Mouse (Mus musculus) heart, postnatal 4 days (tissue): ENCODE measurements at regions not wholly inside any gene's neighbourhood (a gene's known extent, or its start where the extent isn't known, plus 50 kb on each side); places are given as distances from the start of the nearest gene placed in this dataset.
"Not testable (repeated sequence)": the region's sequence is repeated elsewhere in the genome, so short reads cannot be mapped to it uniquely, and the experiment has no call there.

Source experiments
- DNase-seq: peaks from one replicate; pipeline ENCODE4 v3.0.0; 2021

DNA sequence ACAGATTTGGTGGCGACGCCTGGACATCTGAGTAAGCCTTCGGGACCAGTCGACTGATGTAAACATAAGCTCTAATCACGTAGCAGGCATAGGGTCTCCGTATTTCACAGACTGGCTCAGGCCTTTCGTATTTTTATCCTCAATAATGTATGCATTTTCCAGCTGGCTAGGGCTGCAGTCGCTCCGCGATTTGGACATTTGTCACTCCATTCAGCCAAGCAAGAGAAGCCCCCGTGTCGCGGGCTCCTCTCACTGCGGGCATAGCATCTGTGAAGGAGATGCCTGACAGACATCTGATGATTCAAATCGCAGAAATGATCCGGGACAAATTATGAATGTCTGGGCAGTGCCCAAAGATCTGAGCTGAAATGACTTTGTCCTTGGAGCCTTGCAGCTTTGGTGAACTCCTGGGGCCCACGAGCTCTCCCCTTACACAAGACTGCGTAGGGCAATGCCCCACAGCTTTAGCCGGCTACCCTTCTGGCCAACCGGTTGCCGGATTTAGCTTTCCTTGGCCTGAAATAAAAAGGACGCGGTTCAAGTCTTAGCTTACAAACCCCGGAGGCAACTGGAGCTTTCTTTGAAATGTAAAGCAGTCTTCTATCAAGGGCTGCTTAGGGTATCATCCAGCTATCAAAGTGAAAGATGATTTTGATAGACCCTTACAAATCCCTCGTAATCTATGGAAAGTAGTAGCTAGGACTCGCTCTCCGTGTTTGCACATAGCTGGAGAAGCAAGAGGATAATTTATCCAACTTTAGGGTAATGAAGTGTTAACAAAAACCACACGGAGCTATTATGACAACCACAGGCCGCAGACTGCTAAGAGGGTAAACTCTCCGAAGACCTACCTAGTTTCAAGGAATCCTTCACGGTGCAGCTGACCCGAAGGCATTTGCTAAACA, 270.6 kb downstream of the Etnk1 start:
- no peak for DNase-seq

DNA sequence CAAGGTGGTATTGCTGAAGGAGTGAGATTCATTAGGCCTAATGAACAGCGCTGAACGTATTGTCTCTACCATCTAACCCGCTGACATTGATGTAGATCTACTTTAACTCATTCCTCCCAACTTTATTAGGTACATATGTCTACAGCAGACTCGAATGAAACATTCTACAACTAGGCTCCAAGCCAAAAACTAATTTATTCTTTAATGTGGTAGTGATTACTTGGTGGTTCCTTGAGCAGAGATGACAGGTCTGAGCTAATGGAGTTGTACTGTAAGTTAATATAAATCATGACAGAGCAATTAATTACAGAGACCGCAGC, 271.2 kb downstream of the Etnk1 start:
- no peak for DNase-seq

DNA sequence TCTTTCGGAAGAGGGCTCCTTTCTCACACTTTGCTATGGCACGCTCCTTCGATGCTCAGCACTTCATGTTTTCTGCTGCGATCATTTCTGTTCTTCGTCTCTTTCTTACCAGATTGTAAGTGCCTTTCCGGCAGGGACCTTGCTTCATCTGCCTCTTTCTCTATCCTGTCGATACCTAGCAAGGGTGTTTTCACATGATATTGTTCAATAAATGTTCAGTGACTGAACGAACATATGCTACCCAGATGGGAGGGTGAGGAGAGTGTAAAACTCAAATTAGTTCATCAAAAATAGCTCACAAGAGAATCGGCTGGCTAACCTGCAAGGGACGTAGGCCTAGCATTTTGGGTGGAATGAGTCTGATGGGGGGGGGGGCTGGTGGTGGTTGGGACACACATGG, 272.5 kb downstream of the Etnk1 start:
- DNase-seq, result no peak

DNA sequence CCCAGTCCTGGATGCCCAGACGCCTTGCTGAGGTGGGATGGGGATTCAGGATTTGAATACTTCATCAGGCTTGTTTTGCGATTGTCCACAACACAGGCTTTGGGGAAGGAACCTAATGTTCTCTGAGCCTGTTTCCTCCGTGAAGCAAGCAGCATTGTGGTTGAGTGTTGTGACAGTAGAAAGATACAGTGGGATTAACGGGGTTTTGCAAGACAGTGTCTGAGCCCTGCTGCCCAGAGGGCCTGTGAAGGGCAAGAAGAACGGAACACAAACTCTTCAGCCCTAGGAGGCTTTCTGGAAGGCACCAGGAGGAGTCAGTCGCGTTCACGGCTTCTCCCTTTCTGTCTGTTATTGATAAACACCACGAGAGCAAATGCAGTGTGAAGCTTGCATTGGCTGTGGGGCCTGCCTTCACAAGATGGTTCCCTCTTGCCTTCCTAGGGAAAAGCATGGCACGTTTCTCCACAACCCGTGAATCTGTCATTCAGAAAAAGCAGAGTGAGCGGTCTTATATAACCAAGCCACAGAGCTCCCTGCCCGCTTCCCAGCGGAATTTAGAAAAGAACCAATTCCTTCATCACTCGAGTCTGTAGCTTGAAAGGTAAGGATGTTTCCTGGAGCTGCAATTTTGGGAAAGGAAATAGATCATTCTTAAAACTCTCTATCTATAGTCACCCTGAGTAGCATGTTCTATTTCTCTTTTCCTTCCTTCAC, 273.4 kb downstream of the Etnk1 start:
- DNase-seq, result no peak

DNA sequence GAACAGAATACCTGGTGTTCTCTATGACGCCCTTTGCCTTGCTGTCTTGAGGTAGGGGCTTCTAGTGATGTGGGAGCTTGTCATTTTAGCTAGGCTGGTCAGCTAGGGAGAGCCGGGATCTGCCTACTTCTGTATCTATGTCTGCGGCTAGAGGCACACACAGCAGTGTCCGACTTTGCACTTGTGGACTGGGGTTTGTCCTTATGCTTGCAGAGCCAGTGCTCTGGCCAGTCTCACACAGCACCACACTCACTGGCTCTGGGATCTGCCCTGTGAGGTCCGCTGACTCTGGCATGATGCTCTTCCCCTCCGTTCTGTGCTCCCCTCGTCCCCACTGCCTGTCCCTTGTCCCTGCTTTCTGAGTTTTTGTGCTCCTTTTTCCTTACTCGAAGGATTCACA, 275.3 kb downstream of the Etnk1 start:
- DNase-seq, result no peak

DNA sequence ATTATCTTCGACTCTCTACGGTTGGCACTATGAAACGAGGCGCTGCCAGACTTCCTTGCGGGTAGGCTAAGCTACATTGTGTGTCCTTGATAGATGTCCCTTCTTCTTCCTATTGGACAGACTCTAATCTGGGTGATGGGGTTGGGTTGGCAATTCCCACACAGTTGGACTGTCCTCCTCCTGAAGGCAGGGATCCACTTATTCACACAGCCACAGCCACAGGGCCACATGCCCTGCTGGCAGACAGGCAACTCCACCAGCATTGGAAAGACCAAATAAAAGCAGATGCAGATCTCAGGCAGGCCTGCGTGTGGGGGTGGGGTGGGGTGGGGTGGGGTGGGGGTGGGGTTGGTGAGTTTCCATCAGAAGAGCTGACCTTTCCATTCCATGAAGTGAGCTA, 276.4 kb downstream of the Etnk1 start:
- DNase-seq, result no peak

DNA sequence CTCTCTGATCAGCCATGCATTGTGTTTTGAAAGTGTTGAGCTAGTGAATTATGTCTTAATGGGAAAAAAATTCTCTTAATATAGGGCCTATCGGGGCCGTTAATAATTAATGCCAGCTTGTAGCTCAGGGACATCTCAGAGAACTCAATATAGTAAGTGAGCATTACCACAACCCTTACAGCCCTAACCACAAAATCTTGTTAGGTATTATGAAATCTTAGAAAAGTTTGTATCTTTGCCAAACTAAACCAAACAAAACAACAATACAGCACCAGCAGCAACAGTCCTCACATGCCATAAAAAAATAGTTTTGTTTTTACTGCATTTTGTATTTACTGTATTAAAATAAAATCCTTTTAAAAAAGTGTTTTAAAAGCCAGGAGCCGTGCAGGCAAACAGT, 277.8 kb downstream of the Etnk1 start:
- DNase-seq, result no peak

DNA sequence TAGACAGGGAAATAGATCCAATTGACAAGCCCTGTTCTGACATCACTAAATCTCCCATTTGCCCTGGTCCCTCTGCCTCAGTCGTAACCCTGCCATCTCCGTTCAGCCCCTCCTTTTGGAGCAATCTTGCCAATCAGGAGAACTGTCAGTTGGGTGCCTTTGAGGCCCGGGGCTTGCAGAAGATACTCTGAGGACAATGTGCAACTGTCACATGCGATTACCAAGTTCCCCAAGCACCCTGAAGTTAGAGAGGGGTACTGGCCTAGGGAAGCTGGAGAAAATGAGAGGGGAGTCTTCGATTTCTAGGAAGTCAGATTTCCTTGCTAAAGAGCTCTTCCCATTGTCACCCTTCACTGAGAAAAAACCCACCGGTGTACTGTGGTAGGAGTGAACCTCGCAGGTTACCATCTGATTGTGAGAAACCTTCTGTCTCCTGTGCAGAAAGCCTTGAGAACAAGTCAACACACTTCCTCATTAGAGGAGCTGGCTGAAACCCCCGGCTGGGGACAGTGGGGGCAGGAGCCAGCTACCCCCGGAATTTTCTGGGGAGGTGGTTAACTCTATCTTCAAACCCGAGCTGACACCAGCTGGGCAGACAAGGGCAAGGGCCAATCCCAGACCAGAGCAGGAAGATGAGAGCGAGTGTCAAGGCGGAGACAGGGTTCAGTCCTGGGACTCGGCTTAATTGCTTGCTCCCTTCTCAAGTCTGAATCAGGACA, 279.0 kb downstream of the Etnk1 start:
- no peak for DNase-seq

DNA sequence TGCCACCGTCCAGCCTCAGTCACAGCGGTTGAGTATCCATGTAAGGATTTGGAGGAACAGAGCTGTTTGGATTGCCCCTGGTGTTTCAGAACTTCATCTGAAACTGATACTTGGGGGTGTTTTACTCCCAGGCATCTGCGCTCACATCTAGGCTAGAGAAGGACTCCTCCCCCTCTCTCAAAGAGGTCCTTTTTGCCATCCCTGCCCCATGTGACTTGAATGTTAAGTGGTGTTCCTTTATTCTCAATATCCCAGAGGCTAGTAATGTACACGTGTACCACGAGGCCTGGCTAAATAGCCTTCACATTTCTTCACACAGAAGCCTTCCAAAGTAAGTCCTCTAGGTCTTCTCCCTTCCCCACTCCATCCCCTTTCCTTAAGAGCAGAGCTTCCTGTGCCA, 280.0 kb downstream of the Etnk1 start:
- DNase-seq, result no peak

DNA sequence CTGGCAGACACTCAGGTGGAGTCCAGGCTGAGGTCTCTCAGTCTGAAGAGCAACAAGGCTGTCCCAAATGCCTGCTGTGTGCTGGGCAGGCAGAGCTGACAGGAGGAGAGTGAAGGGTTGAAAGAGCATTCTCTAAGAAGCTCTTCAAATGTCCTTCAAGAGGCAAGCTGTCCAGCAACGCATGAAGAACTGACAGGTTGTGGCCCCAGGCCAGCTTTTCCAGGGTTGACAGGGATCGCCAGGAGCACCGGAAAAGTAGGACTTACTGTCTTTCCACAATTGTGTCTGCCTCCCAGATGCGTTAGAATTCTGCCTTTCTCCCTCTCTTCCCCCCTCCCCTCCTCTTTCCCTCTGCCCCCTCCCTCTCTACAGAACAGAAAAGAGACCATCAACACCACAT, 282.1 kb downstream of the Etnk1 start:
- DNase-seq, result no peak

DNA sequence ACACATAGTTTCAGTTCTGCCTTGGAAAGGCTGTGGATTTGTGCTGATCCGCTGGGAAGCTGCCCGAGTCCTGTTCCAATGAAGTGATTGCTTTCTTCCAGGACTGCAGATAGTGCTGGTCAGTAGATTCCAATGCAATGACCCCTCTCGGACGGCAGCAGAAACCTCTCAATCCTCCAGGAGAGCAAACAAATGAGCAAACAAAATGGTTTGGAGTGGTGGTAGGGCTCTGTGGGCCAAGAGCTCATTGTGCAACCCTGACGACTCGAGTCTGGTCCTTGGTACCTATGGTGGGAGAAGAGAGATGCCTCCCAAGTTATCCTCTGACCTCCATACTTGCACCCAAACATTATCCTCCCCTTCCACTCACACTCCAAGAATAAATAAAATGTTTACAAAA, 284.8 kb downstream of the Etnk1 start:
- no peak for DNase-seq

DNA sequence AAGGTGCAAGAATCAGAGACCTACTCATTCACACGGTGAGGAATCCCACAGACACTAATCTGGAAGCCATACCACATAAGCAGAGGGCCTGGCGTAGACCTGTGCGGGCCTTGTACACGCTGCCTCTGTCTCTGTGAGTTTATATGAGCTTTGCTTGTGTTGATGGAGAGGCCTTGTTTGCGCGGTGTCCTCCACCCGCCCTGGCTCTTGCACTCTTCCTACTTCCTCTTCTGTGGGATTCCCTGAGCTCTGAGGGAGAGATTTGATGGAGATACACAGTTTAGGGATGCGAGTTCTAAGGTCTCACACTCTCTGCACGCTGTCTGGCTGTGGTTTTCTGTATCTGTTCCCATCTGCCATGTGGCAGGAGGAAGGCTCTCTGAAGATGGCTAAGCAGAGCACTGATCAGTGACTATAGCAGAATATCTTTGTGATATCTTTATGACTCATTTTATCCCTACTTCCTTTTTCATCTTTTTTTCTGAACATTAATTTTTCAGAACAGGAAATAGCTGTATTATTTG, 287.7 kb downstream of the Etnk1 start:
- DNase-seq, result no peak

DNA sequence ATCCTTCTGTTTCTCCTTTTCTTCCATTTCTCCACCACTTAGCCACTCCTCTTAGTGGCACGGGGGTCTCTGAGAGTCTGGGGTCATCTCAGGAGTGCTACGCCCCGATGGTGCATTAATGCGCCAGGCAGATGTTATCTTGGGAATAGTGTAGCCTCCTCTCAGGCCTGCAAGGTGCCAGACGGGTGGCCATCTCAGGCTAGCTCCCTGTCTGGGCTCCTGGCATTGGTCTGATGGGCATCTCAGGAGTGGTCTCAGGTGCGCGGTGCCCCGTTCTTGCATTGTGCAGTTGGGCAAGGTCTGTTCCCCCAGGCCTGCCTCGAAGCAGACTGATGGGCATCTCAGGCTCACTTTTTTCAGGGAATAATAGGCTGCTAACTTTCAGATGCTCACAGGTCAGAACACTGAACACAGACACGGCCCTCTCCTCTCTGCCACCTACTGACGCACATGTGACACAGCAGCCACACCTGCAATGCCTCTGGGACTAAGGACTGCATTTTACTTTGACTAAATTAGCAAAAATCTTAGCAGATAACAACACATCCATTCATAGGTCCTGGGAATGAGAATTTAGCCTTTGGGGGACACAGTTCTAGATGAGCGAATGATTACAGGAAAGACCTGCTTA, 298.0 kb downstream of the Etnk1 start:
- DNase-seq, result no peak

DNA sequence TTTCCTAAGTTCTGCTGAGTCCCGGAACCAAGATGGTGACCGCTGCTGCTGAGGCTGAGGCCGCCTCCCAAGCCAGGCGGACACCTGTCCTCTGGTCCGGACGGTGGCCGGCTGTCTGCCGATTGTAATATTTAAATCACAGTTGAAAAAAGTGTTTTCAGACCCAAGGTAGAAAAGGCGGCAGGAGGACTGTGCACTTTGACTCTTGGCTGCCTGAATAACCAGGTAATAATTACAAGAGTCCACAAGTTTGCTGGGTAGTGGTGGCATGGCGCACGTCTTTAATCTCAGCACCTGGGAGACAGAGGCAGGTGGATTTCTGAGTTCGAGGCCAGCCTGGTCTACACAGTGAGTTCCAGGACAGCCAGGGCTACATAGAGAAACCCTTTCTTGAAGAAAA, 305.7 kb downstream of the Etnk1 start:
- DNase-seq, result not testable (repeated sequence)

DNA sequence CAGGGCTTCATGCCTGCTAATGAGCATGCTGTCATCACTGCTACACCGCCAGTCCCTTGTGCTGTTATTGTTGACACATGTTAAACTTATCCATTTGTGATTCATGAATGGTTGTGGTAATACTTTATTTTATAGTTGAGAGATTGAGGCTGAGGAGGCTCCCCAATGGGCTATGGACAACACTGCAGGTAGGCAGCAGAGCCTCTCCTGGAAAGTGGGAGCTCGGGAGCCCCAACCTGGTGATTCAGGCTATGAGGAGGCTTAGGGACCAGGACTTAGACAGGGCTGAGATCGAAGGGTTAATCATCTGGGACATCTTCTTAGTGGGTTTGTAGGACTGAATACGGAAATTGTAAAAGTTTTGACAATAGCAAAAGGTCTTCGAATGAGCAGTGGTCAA, 307.4 kb downstream of the Etnk1 start:
- no peak for DNase-seq

DNA sequence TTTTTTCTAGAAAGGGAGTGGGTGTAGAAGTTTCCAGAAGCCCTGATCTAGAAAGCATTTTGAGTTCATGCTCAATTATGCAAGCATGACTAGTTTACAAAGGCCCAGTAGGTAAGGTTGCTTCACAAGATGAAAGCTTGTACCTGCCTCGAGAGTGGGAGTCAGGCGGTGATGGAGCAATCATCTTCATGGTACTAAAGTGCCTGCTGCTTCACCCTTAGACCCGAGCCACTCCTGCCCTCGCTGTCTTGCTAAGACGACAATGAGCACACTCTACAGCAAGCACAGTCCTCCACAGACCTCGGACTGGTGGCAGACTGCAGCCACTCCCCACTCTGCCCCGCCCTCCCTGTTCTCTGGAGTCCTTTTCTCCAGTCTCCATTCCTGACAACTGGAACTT, 308.3 kb downstream of the Etnk1 start:
- no peak for DNase-seq

DNA sequence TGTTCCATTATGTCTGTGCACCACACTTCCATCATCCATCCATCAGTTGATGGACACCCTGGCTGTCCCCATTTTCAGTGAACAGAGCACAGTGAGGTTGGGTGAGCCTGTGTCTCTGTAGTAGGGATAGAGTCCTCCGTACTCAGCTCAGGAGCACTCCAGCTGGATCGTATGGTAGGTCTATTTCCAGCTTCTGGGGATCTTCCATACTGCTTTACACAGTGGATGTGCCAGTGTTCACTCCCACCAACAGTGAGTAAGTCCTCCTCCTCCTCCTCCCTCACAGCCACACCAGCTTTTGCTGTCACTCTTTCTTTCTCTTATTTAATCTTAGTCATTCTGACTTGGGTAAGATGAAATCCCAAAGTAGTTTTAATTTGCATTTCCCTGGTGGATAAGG, 310.4 kb downstream of the Etnk1 start:
- DNase-seq, result no peak

DNA sequence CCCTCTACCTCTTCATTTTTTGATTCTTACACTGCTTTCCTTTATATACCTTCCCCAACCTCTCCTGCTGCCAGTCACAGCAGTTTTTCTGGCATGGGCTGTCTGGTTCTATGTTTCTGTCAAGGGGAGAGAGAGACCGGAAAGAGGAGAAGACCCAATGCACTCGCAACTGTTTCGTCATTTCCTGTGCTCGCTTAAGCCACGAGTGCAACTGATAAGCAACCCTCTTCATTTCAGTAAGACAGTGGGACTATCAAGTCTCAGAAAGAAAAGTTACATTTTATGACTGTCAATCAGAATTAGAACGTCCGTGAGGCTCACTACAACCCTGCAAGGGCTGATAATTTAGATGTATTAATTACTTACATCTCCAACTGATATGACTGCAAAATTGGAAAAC, 312.2 kb downstream of the Etnk1 start:
- no peak for DNase-seq

DNA sequence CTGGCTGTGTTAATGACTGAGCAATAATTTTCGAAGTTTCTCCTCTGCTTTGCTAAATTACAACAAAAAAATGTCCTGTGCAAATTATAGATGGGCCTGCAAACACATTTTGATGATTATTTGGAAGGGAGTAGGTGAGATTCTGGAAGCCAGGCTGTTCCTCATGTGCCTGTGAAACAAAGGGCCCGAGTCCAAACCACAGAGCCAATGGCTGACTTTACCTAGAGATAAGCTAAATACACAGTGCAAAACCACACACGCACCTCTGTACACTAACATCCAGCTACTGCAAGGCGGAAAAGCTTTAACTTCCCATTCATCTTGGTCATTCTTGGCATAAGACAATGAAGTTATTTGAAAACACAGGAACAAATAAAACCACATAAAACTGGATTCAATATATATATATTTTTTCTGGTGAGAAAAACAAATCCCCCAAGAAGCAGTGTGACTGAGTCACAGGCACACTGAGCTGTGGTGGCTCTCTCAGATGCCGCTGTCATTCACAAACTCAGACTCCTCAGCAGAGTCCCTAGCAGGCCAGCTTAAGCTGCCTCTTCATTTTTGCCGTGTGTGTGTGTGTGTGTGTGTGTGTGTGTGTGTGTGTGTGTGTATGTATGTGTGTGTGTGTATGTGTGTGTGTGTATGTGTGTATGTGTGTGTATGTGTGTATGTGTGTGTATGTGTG, 312.8 kb downstream of the Etnk1 start:
- no peak for DNase-seq

DNA sequence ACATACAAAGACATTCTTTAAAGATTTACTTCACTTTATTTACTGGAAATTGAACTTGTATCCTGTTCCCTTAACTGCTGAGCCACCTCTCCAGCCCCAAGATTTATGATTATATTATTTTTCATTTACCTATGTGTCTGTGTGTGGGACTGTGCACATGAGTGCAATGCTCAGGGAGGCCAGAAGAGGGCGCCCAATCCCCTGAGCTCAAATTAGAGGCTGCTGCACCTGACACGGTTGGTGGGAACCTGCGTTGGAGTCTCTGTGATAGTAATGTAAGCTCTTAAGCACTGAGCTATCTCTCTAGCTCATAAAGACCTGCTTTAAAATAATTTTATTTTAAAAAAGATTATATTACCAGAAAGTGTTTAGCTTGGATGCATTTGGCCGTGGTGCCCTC, 315.3 kb downstream of the Etnk1 start:
- DNase-seq, result no peak

DNA sequence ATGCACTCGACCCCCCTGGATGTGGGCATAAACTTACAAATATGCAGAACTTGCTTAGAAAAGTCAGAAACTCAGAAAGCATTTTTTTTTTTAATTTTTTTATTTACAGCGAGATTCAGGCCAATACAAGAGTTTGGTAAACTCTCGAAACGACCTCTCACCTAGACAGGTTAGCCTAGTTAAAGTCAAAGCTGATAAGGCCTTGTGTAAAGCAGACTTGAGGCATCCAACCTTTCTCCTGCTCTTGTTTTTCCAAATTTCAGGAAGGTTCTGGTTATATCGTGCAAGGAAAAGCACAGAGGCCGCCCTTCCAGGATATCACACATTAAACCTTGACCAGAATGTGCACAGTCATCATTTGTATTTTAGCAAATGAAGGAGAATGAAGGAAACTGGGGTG, 315.8 kb downstream of the Etnk1 start:
- DNase-seq, result no peak

DNA sequence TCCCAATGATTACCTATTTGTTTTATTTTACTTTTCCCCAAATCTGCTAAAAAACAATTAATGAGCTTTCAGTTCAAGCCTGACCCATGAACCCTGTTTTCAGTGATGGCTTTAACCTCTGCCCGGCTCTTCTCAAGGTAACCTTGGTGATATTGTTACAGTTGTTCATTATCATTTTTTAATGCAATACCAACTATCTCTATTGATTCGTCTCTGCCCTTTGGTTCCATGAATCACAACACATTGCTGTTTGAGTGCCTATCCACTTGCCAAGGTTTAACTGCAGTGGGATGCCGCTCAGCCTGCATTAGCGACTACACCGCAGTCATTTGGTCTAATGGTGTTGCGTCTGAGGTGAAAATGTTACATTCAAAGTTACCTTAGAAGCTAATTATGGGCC, 317.9 kb downstream of the Etnk1 start:
- DNase-seq, result no peak
